Mouse (Mus musculus) liver, embryonic 16.5 days (tissue): ENCODE measurements around the gene Morn2. TPM values are rescaled to one million over a fixed set of nuclear protein-coding genes. Genes with fewer than 3 reads are reported as not detected.

Experiments
- ATAC-seq: fragments of 200-750 bp; cut with Nextera tagmentation; 2 replicates; pipeline ENCODE4 v1.8.0; 2017; ENCODE audit warnings: low read depth, mild to moderate bottlenecking, moderate number of reproducible peaks, moderate library complexity
- H3K27ac ChIP-seq: fragments of 300-500 bp; sonication (generic); 2 replicates; pipeline ENCODE4 v1.5.1; 2014; ENCODE audit warnings: mild to moderate bottlenecking, low read length
- H3K27me3 ChIP-seq: fragments of 300-500 bp; sonication (generic); 2 replicates; pipeline ENCODE4 v1.6.1; 2014; ENCODE audit warnings: low read depth, low read length, mixed read lengths; ENCODE audit not compliant: control insufficient read depth, insufficient read depth
- H3K36me3 ChIP-seq: fragments of 300-500 bp; sonication (generic); 2 replicates; pipeline ENCODE4 v1.6.1; 2014; ENCODE audit warnings: mild to moderate bottlenecking; ENCODE audit not compliant: control insufficient read depth, insufficient read depth
- H3K4me1 ChIP-seq: fragments of 300-500 bp; sonication (generic); 2 replicates; pipeline ENCODE4 v1.6.1; 2014; ENCODE audit warnings: low read depth, low read length, mixed read lengths; ENCODE audit not compliant: control insufficient read depth
- H3K4me2 ChIP-seq: fragments of 300-500 bp; sonication (generic); 2 replicates; pipeline ENCODE4 v1.6.1; 2014; ENCODE audit warnings: low read depth, low read length, mixed read lengths
- H3K4me3 ChIP-seq: fragments of 300-500 bp; sonication (generic); 2 replicates; pipeline ENCODE4 v1.5.1; 2014; ENCODE audit warnings: low read depth, mild to moderate bottlenecking, low read length
- H3K9ac ChIP-seq: fragments of 300-500 bp; sonication (generic); 2 replicates; pipeline ENCODE4 v1.6.1; 2014; ENCODE audit warnings: low read depth, low read length
- H3K9me3 ChIP-seq: fragments of 300-500 bp; sonication (generic); replicated peaks from 2 replicates; pipeline ENCODE4 v1.6.1; 2016; ENCODE audit warnings: low read length; ENCODE audit not compliant: control insufficient read depth
- WGBS: fragments of 180-500 bp; shearing (Covaris S2); extraction: QIAGEN DNeasy Blood & Tissue Kit; methylation state at CpG from one replicate; pipeline ENCODE4 v1.1.7; 2014; ENCODE audit not compliant: insufficient replicate concordance; 5-methylcytosine and 5-hydroxymethylcytosine counted together
- polyA plus RNA-seq: library from polyadenylated mRNA; unstranded; fragments of >200 nt; fragmentation: Nextera tagmentation; extraction: Ambion mirVana; gene quantifications from 2 replicates; pipeline ENCODE4 v1.2.1, GENCODE M21; 2015

The Morn2 gene
- polyA plus RNA-seq, 1 experiment from 2014 or later, result 6.4 TPM

DNA sequence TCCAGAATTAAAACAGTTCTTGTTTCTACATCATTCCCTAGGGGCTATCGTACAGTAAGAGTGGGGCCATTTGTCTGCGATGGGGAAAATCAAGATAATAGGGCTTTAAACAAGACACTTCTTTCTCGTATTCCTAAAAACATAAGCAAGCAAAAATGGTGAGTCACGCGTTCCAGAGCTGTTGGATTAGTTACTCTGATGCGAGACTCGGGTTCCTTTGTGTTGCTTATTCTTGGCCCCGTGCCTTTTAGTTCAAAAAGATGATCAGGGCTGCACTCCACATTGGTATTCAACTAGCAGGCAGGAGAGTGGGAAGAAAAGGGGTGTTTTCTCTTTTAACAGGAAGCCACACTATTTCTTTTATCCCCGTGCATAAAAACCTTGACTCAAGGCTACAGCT is 21.8 kb downstream of the Morn2 start:
- H3K36me3 ChIP-seq, result no peaks in the 10 kb centered on the region
- H3K4me3 ChIP-seq, result no peak overlapping the region
- no peaks in the 10 kb centered on the region for H3K4me1 ChIP-seq
- ATAC-seq, result no peak
- H3K9me3 ChIP-seq, result no peaks in the 10 kb centered on the region
- H3K27me3 ChIP-seq, result no peaks in the 10 kb centered on the region
- no peak overlapping the region for H3K4me2 ChIP-seq
- H3K9ac ChIP-seq, result no peak overlapping the region
- no peak overlapping the region for H3K27ac ChIP-seq
- whole genome bisulfite sequencing, result 65% methylated on average over 9 of the region's 9 CpGs

GRCm38 (mm10) chr17:80312405-80312804 is 22.4 kb downstream of the Morn2 start:
- WGBS, result 57% methylated on average over 4 of the region's 4 CpGs
- ATAC-seq, result no peak

GRCm38 (mm10) chr17:80322228-80322627 is 32.2 kb downstream of the Morn2 start:
- Histone ChIP-seq H3K4me2 (no peak overlapping the region), H3K4me1 (no peaks in the 10 kb centered on the region), H3K4me3 (no peak overlapping the region), H3K27me3 (no peaks in the 10 kb centered on the region), H3K36me3 (no peaks in the 10 kb centered on the region), H3K27ac (no peak overlapping the region), H3K9me3 (no peaks in the 10 kb centered on the region), H3K9ac (no peak overlapping the region)
- WGBS, result 51% methylated on average over 6 of the region's 6 CpGs
- no peak for ATAC-seq

More at GRCm38 (mm10) chr17:80312405-80312804, 22.4 kb downstream of the Morn2 start:
- H3K9ac ChIP-seq, result no peak overlapping the region
- no peaks in the 10 kb centered on the region for H3K4me1 ChIP-seq
- no peaks in the 10 kb centered on the region for H3K27me3 ChIP-seq
- H3K4me3 ChIP-seq, result no peak overlapping the region
- no peak overlapping the region for H3K27ac ChIP-seq
- H3K36me3 ChIP-seq, result no peaks in the 10 kb centered on the region
- H3K9me3 ChIP-seq, result no peaks in the 10 kb centered on the region
- H3K4me2 ChIP-seq, result no peak overlapping the region

DNA sequence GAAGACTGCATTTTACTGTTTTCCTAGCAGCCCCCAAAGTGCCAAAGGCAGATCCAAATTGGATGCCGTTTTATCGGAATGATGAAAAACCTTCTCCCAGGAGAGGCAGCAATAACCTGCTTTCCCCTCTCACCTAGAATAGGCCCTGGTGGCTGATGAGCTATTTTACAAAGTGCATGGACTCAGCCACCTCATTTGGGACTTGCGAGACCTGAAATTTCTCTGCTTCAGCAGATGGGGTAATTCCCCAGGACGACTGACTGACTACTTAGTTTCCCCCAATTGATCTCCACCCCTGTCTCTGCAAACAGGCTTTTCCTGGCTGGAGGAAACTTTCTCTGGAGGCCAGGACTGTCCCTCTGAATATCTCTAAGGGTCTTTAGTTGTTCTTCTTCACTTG is 33.0 kb downstream of the Morn2 start:
- Histone ChIP-seq H3K27me3 (no peaks in the 10 kb centered on the region), H3K9ac (no peak overlapping the region), H3K4me1 (no peaks in the 10 kb centered on the region), H3K36me3 (no peaks in the 10 kb centered on the region), H3K9me3 (no peaks in the 10 kb centered on the region), H3K4me2 (no peak overlapping the region), H3K27ac (no peak overlapping the region), H3K4me3 (no peak overlapping the region)
- 61% methylated on average over 4 of the region's 4 CpGs for WGBS
- no peak for ATAC-seq

DNA sequence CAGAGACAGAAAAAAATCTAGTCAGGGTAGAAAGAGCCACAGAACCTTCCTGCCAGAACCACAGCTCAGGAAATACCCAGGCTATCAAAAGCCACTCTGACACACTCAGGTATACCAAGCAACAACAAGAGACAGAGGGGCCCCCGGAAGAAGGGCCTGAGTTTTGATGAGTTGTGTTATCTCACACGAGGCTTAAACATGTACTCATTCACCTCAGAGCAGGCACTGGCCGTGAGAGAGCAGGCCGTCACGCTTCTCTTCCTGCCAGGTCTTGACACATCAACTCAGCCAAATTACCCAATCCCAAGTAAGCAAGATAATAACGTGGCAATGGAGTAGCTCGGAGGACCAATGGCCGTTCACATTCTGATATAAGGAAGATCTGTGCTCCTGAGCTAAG is 33.7 kb downstream of the Morn2 start:
- H3K9ac ChIP-seq, result no peak overlapping the region
- 27% methylated on average over 8 of the region's 8 CpGs for WGBS
- no peak overlapping the region for H3K4me3 ChIP-seq
- H3K27ac ChIP-seq, result no peak overlapping the region
- no peak overlapping the region for H3K4me2 ChIP-seq
- ATAC-seq, result no peak
- H3K36me3 ChIP-seq, result no peaks in the 10 kb centered on the region
- no peaks in the 10 kb centered on the region for H3K4me1 ChIP-seq
- H3K9me3 ChIP-seq, result no peaks in the 10 kb centered on the region
- no peaks in the 10 kb centered on the region for H3K27me3 ChIP-seq

GRCm38 (mm10) chr17:80324521-80324920 is 34.5 kb downstream of the Morn2 start:
- H3K4me2 ChIP-seq, result no peak overlapping the region
- no peaks in the 10 kb centered on the region for H3K36me3 ChIP-seq
- H3K9ac ChIP-seq, result no peak overlapping the region
- WGBS, result 70% methylated on average over 7 of the region's 7 CpGs
- H3K4me3 ChIP-seq, result no peak overlapping the region
- no peak overlapping the region for H3K27ac ChIP-seq
- no peaks in the 10 kb centered on the region for H3K27me3 ChIP-seq
- no peaks in the 10 kb centered on the region for H3K9me3 ChIP-seq
- no peak for ATAC-seq
- no peaks in the 10 kb centered on the region for H3K4me1 ChIP-seq

GRCm38 (mm10) chr17:80325456-80325855 is 35.5 kb downstream of the Morn2 start:
- H3K9ac ChIP-seq, result no peak overlapping the region
- no peaks in the 10 kb centered on the region for H3K9me3 ChIP-seq
- H3K4me1 ChIP-seq, result no peaks in the 10 kb centered on the region
- H3K27ac ChIP-seq, result no peak overlapping the region
- no peaks in the 10 kb centered on the region for H3K36me3 ChIP-seq
- no peak overlapping the region for H3K4me3 ChIP-seq
- WGBS, result 68% methylated on average over 5 of the region's 5 CpGs
- no peaks in the 10 kb centered on the region for H3K27me3 ChIP-seq
- no peak overlapping the region for H3K4me2 ChIP-seq
- ATAC-seq, result peak; percentile 70

DNA sequence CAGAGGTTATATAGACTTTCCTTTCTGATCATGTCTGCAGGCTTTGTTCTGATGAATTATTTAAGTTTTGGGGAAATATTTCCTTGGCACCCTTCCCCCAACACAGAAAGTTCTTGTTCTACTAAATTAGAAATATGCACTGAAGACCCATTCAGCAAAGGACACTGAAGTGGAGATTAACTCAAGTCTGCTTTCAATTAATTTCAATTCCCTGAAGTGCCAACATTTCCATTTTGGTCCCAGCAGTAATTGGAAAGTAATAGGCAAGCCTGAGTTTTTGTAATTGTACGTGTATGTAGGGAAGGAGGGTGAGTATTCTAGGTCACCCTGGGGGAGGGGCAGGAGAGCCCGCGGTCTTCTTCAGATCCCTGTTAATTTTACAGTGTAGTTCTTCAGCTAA is 36.4 kb downstream of the Morn2 start:
- Histone ChIP-seq H3K4me3 (no peak overlapping the region), H3K9ac (no peak overlapping the region), H3K4me2 (no peak overlapping the region), H3K27ac (no peak overlapping the region), H3K4me1 (no peaks in the 10 kb centered on the region), H3K27me3 (no peaks in the 10 kb centered on the region), H3K36me3 (no peaks in the 10 kb centered on the region), H3K9me3 (no peaks in the 10 kb centered on the region)
- 66% methylated on average over 3 of the region's 3 CpGs for WGBS
- ATAC-seq, result no peak

DNA sequence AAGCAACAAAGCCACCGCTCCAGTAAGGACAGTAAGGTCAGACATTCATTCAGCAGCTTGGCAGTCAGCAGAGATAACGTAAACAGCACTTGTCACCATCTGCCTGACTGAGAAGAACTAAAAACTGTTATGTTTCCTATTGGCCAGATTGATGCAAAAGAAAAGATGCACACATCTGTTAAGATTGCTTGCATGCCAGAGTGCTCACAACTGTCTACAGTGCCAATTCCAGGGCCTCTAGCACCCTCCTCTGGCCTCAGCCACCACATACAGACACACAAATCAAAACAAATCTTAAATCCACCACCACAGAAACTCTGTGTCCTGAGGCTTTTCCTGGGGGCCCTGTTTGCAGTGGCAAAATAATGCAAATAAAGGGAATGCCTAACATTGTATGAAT is 42.4 kb downstream of the Morn2 start:
- Histone ChIP-seq H3K4me3 (no peak overlapping the region), H3K27me3 (no peaks in the 10 kb centered on the region), H3K4me1 (no peaks in the 10 kb centered on the region), H3K9ac (no peak overlapping the region), H3K36me3 (no peaks in the 10 kb centered on the region), H3K9me3 (no peaks in the 10 kb centered on the region), H3K27ac (no peak overlapping the region), H3K4me2 (no peak overlapping the region)
- WGBS, result 65% methylated on average over 2 of the region's 2 CpGs
- no peak for ATAC-seq

DNA sequence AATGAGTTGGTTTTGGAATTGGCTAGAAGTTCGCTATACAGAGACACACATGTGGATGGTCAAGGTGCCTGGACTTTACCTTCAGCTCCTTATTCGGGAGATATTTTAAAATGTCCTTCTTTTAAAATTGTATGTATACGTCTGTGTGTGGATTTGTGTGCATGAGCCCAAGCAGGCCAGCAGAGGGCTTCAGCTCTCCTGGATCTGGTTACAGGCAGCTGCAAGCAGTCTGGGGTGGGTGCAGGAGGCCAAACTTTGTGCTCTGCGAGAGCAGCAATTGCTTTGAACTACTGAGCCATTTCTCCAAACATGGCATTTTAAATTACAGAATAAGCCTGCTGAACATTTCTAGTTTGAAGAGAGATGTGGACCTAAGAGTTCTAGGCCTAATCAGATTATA is 55.3 kb downstream of the Morn2 start:
- Histone ChIP-seq H3K4me2 (no peak overlapping the region), H3K9ac (no peak overlapping the region), H3K36me3 (no peaks in the 10 kb centered on the region), H3K27me3 (no peaks in the 10 kb centered on the region), H3K27ac (no peak overlapping the region), H3K4me1 (no peaks in the 10 kb centered on the region), H3K9me3 (no peaks in the 10 kb centered on the region), H3K4me3 (no peak overlapping the region)
- ATAC-seq, result no peak
- 68% methylated on average over 4 of the region's 4 CpGs for WGBS
